8 mouse cellular contexts compared by ENCODE assay signal in genomic region chr8:106149801-106150652, GRCm38 (mm10). TPM values are rescaled to one million over a fixed set of nuclear protein-coding genes. Genes with fewer than 3 reads are reported as not detected.
DNase-seq lines count a peak whose midpoint lies in the region; ATAC-seq lines count a peak whose summit lies in the region.

Pla2g15 (plus strand) TSS chr8:106150399.

- H3K4me3 ChIP-seq in heart, embryonic 13.5 days: peak within 1 kb of the TSS; percentile 68
- H3K4me3 ChIP-seq in liver, embryonic 12.5 days: peak within 1 kb of the TSS; percentile 77

- DNase-seq in CD8-positive naive resting alpha-beta T cell, adult 2 months (ENCODE audit: low read depth in 2 of 2, low spot score in 2 of 2): peak; percentile 82 to 91
- peak; percentile 77 for DNase-seq in c-Kit-negative CD71-positive TER-119-positive erythroid progenitor cells, embryonic 14.5 days (ENCODE audit: low read depth, low spot score)
- DNase-seq in fibroblast of lung, adult 2 months (ENCODE audit: low read depth): peak; percentile 80
- DNase-seq in kidney, postnatal 10 days: peak; percentile 94
- DNase-seq in naive thymus-derived CD4-positive, alpha-beta T cell, adult 2 months (ENCODE audit: low read depth): peak; percentile 94
- DNase-seq in splenic B cell, adult 2 months (ENCODE audit: low read depth, low spot score): peak; percentile 95

- 2% methylated on average over 38 of the region's 38 CpGs for WGBS in heart, embryonic 13.5 days
- WGBS in liver, embryonic 12.5 days (ENCODE audit: insufficient replicate concordance): 1% methylated on average over 38 of the region's 38 CpGs

- peaks cover 25% of the 10 kb centered on the region for H3K4me1 ChIP-seq in heart, embryonic 13.5 days
- H3K4me1 ChIP-seq in liver, embryonic 12.5 days: peaks cover 52% of the 10 kb centered on the region

- H3K9ac ChIP-seq in heart, embryonic 13.5 days: peak within 1 kb of the TSS; percentile 81
- H3K9ac ChIP-seq in liver, embryonic 12.5 days: peak within 1 kb of the TSS; percentile 80

- peak; percentile 82 for ATAC-seq in heart, embryonic 13.5 days (ENCODE audit: extremely low read depth, insufficient number of reproducible peaks, low FRiP score, low TSS enrichment)
- peak; percentile 97 for ATAC-seq in liver, embryonic 12.5 days

- no peak within 1 kb of the TSS; the same call in 1 of the 2 replicates for H3K27ac ChIP-seq in heart, embryonic 13.5 days (replicated peaks)
- H3K27ac ChIP-seq in liver, embryonic 12.5 days: peak within 1 kb of the TSS; percentile 64

- H3K4me2 ChIP-seq in heart, embryonic 13.5 days: peak within 1 kb of the TSS; percentile 86
- peak within 1 kb of the TSS; percentile 93 for H3K4me2 ChIP-seq in liver, embryonic 12.5 days

- no peaks in the 10 kb centered on the region for H3K27me3 ChIP-seq in heart, embryonic 13.5 days (replicated peaks)
- 0 out of 2 replicates have a peak, but pooled peaks cover under 1% of the 10 kb centered on the region for H3K27me3 ChIP-seq in liver, embryonic 12.5 days (replicated peaks)
- no peaks in the 10 kb centered on the region for H3K27me3 ChIP-seq in splenic B cell, adult 2 months (ENCODE audit: control insufficient read depth, insufficient read depth, low read length, poor library complexity, severe bottlenecking)

- H3K36me3 ChIP-seq in heart, embryonic 13.5 days: peaks cover 11% of the 10 kb centered on the region
- H3K36me3 ChIP-seq in liver, embryonic 12.5 days: peaks cover 13% of the 10 kb centered on the region
- peaks cover 2% of the 10 kb centered on the region; the same call in 1 of the 2 replicates for H3K36me3 ChIP-seq in splenic B cell, adult 2 months (ENCODE audit: control insufficient read depth, insufficient read depth, low read length, poor library complexity, severe bottlenecking)

- no peaks in the 10 kb centered on the region for H3K9me3 ChIP-seq in heart, embryonic 13.5 days
- H3K9me3 ChIP-seq in liver, embryonic 12.5 days (replicated peaks): no peaks in the 10 kb centered on the region

RNA-seq across cellular contexts. Expression of gene Pla2g15, which starts in this region (rescaled TPM):
- polyA plus RNA-seq in heart, embryonic 13.5 days (2015; fragmentation: Nextera tagmentation; extraction: Ambion mirVana): 8.4 and 9.5 TPM in 2 replicates
- polyA plus RNA-seq in liver, embryonic 12.5 days (2016; fragmentation: Nextera tagmentation; extraction: Ambion mirVana): 9.8 TPM in 2 replicates
